Mouse (Mus musculus) lung, adult 10 weeks (tissue): ENCODE data around the gene Gm13030. TPM values are rescaled to one million over a fixed set of nuclear protein-coding genes. Genes with fewer than 3 reads are reported as not detected.

Experiments
- polyA plus RNA-seq: library from polyadenylated mRNA; stranded (reverse); fragments of 350-450 nt; fragmentation: Illumina TruSeq; extraction: RNeasy Lipid Tissue Mini Kit (QIAGEN cat#74804); gene quantifications from one replicate; pipeline ENCODE4 v1.2.3, GENCODE M21; 2014; ENCODE audit warnings: low read depth, low replicate concordance; ENCODE audit not compliant: insufficient read depth

The Gm13030 gene
- polyA plus RNA-seq = not detected

DNA sequence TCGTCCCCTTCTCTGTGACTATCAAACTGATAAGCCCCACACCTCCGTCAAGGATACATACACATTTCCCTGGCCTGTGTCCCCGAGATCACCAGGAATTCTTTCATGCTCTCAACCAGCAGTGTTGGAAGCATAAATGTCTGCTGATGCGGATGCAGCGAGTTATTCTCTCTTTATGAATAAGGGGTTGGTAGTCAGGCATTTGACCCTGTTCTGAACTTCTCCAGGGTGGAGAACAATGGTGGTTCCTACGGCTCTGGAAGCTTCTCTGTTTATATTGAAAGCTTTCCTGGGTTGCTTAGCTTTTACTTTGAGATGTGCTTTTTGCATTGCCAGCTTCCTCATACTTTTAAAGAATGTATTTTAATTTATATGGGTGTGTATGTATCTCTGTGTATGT lies at the start of gene Gm13030:
TSS of gene Gm13030 (minus strand) at position 101 of the 400 bp plus-strand sequence.

GRCm38 (mm10) chr4:138913797-138914196 lies 40.0 kb upstream of the Gm13030 start, which contains the start of gene Otud3:
Otud3 (minus strand) TSS chr4:138913945.

DNA sequence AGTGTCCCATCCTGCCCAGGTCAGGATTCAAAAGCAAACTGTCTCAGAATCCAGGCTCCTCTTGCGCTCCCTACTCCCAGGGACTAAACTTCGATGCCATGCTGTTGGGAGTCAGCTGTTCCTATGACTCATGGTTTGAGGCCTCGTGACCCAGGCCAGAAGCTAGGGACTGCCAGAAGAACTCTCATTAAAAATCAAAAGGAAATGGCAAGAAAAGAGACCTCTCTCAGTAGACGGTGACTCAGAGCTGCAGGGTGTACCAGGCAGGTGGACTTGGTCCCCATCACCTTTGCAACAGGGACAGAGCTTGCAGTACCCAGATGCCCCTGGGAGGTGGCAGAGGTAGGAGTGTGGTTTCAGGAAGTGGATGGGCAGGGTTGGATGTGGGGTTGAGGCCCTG lies 4.0 kb upstream of the Gm13030 start, which contains the start of gene Pla2g2e:
TSS of gene Pla2g2e (plus strand) at position 212 of the 400 bp plus-strand sequence.

DNA sequence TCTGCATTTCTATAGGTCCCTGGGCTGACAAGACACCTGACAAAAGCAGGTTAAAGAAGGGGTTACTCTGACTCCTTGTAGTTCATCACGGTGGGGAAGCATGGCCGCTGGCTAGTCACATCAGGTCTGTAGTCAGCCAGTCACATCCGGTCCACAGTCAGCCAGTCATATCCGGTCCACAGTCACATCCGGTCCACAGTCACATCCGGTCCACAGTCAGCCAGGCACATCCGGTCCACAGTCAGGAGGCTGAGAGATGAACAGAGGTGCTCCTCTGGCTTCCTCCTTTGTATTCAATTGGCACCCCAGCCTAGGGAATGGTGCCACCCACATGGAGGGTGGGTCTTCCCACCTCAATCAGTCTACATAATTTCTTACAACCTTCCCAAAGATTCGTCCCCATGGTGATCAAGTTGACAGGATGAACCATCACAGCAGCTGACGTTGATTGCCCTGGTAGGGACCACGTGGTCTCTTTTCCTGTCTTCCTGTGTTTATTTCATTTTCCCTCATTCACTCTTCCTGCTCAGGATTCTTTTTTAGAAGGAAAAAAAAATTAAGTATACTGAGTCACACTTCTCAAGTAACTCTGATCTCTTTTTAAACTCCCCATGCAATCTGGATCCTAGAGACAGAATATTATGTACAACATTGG lies 10.3 kb downstream of the Gm13030 start, which contains the start of gene Pla2g5:
TSS of gene Pla2g5 (minus strand) at position 139 of the 655 bp plus-strand sequence.

Other genes with a start within 250 kb of the Gm13030 start
- gene Vwa5b1, start 238.1 kb downstream of the Gm13030 start, polyA plus RNA-seq = not detected
- gene Pla2g2c, start 149.2 kb downstream of the Gm13030 start, polyA plus RNA-seq = 0.41 TPM
- 13.3 TPM for gene Ubxn10, start 136.8 kb downstream of the Gm13030 start, polyA plus RNA-seq
- gene Pla2g2f, start 116.3 kb downstream of the Gm13030 start, polyA plus RNA-seq = not detected
- gene Pla2g2d, start 98.2 kb downstream of the Gm13030 start, polyA plus RNA-seq = 1.9 TPM
- gene Pla2g5, start 10.5 kb downstream of the Gm13030 start, polyA plus RNA-seq = 0.32 TPM
- 0.51 TPM for gene Pla2g2e, start 4.0 kb upstream of the Gm13030 start, polyA plus RNA-seq
- gene Otud3, start 40.0 kb upstream of the Gm13030 start, polyA plus RNA-seq = 3.6 TPM
- 21.7 TPM for gene Rnf186, start 93.1 kb upstream of the Gm13030 start, polyA plus RNA-seq
- gene Tmco4, start 98.9 kb upstream of the Gm13030 start, polyA plus RNA-seq = 6.1 TPM
- not detected for gene Htr6, start 201.6 kb upstream of the Gm13030 start, polyA plus RNA-seq
- 205 TPM for gene Nbl1, start 219.0 kb upstream of the Gm13030 start, polyA plus RNA-seq